Mouse (Mus musculus): ENCODE measurements around the gene Cabp1. TPM values are rescaled to one million over a fixed set of nuclear protein-coding genes. Genes with fewer than 3 reads are reported as not detected.
A peak's percentile ranks its signal among the peaks of the same experiment; 100 is the strongest.

Cabp1 gene
- 1.2 and 1.5 TPM in 2 replicates for polyA plus RNA-seq (2014; fragmentation: Nextera tagmentation; extraction: Ambion mirVana)

DNA sequence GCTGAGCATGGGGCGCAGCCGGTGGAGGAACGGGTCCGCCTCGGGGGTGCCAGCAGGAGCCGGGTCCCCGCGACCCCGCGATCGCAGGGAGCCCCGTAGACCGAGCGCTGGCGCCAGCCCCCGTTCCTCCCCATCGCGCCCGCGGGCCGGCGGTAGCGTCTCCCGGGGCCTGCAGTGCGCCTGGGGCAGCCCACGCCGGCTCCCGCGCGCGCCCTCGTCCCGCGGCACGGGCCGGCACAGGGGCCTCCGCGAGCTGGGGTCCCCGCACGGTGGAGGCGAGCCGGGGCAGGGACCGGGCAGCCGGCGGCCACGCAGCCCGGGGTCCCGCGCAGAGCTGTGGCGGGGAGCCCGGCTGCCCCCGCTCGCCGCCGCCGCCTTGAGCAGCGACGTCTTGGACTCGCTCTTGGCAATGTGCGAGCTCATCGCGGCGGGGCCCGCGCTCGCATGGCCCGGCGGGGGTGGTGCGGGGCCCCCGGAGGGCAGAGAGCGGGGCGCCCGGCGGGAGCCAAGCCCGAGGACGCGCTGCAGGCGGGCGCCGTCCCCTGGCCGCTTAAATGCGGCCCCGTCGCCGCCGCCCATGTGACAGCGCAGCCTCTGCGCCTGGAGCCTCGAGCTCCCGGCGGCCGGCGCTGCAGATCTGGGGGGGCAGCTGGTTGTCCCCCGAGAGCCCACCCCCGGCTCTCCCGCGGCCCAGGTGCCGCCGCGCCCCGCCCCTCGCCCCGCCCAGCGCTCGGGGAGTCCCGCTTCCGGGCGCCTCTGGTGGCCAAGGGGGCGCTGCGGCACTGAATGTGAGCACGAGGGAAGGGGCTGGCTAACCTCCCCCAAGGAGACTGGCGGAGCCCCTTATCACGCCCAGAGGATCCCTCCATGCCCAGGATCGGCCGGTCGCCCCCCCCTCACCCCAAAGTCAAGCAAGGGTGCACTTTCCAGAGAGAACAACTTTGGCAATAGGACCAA lies at the start of gene Cabp1:
Gene Cabp1 (minus strand): TSS at position 713 of the 957 bp plus-strand sequence.
- Histone ChIP-seq H3K27ac (ENCODE audit: low read depth, low read length) (no peak within 1 kb of the TSS), H3K9ac (ENCODE audit: low read length) (peak within 1 kb of the TSS; percentile 63), H3K9me3 (ENCODE audit: control insufficient read depth, low read length) (no peaks in the 10 kb centered on the region), H3K36me3 (ENCODE audit: control insufficient read depth, insufficient read depth, low read length) (no peaks in the 10 kb centered on the region), H3K4me2 (ENCODE audit: low read depth, low read length, severe bottlenecking) (peak within 1 kb of the TSS; percentile 100), H3K27me3 (ENCODE audit: control insufficient read depth, insufficient read depth, low read length) (peaks cover 53% of the 10 kb centered on the region), H3K4me1 (replicated peaks; ENCODE audit: control insufficient read depth, insufficient read depth, low read length) (peaks cover 14% of the 10 kb centered on the region), H3K4me3 (ENCODE audit: low read depth, low read length) (peak within 1 kb of the TSS; percentile 64)
- DNase-seq (ENCODE audit: low spot score) (peak; percentile 88), ATAC-seq (replicated peaks; ENCODE audit: low FRiP score) (peak; percentile 60)
- under 1% methylated on average over 88 of the region's 116 CpGs for WGBS

DNA sequence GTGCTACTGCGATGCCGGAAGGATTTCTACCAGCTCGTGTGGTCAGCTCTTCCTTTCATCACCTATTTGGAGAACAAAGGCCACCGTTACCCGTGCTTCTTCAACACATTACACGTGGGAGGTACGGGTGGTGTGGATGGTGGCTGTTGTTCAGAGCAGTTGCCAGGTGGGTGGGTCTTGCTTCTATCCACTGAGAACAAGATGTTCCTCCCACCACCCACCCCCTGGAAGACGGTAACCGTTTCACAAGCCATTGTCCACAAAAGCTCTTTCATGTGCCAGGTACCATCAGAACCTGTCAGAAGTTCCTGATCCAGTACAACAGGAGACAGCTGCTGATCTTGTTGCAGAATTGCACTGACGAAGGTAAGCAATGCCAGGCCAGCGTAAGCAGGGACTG lies 46.0 kb upstream of the Cabp1 start:
- peaks cover under 1% of the 10 kb centered on the region for H3K27me3 ChIP-seq (ENCODE audit: control insufficient read depth, insufficient read depth, low read length)
- no peak overlapping the region for H3K4me3 ChIP-seq (ENCODE audit: low read depth, low read length)
- no peak for DNase-seq (ENCODE audit: low spot score)
- H3K9ac ChIP-seq (ENCODE audit: low read length) = no peak overlapping the region
- 86% methylated on average over 11 of the region's 11 CpGs for WGBS
- no peak overlapping the region for H3K4me2 ChIP-seq (ENCODE audit: low read depth, low read length, severe bottlenecking)
- peaks cover 22% of the 10 kb centered on the region for H3K36me3 ChIP-seq (ENCODE audit: control insufficient read depth, insufficient read depth, low read length)
- H3K4me1 ChIP-seq (replicated peaks; ENCODE audit: control insufficient read depth, insufficient read depth, low read length) = peaks cover 7% of the 10 kb centered on the region; the same call in 1 of the 2 replicates
- H3K27ac ChIP-seq (ENCODE audit: low read depth, low read length) = no peak overlapping the region
- H3K9me3 ChIP-seq (ENCODE audit: control insufficient read depth, low read length) = no peaks in the 10 kb centered on the region
- ATAC-seq (replicated peaks; ENCODE audit: low FRiP score) = no peak

DNA sequence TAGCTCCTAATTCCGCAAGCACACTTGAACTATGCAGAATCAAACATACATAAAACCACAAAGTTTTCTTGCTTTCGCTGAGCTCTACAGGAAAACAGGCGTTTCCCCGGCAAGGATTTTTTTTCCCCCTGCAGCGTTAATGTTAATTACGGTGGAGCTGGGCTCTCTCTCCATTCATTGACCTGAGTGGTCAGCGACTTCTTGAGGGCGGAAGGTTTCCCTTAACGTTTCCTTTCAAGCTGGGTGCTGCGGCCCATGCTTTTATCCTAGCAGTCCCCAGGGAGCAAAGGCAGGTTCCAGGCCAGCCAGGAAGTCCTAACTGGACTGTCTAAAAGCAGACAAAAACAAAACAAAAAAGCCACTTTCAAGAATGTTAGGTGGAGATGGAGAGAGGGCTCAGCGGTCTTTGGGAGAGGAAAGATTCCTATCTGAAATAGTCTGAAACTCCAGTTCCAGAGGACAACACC lies 44.6 kb upstream of the Cabp1 start:
- Histone ChIP-seq H3K9ac (ENCODE audit: low read length) (peak overlapping the region; percentile 72), H3K4me1 (replicated peaks; ENCODE audit: control insufficient read depth, insufficient read depth, low read length) (peaks cover 9% of the 10 kb centered on the region; the same call in 1 of the 2 replicates), H3K4me2 (ENCODE audit: low read depth, low read length, severe bottlenecking) (peak overlapping the region; percentile 95), H3K9me3 (ENCODE audit: control insufficient read depth, low read length) (no peaks in the 10 kb centered on the region), H3K27ac (ENCODE audit: low read depth, low read length) (no peak overlapping the region), H3K27me3 (ENCODE audit: control insufficient read depth, insufficient read depth, low read length) (peaks cover 8% of the 10 kb centered on the region), H3K36me3 (ENCODE audit: control insufficient read depth, insufficient read depth, low read length) (peaks cover 18% of the 10 kb centered on the region), H3K4me3 (ENCODE audit: low read depth, low read length) (peak overlapping the region; percentile 86)
- 5% methylated on average over 11 of the region's 11 CpGs for WGBS
- no peak for DNase-seq (ENCODE audit: low spot score)
- ATAC-seq (replicated peaks; ENCODE audit: low FRiP score) = no peak

DNA sequence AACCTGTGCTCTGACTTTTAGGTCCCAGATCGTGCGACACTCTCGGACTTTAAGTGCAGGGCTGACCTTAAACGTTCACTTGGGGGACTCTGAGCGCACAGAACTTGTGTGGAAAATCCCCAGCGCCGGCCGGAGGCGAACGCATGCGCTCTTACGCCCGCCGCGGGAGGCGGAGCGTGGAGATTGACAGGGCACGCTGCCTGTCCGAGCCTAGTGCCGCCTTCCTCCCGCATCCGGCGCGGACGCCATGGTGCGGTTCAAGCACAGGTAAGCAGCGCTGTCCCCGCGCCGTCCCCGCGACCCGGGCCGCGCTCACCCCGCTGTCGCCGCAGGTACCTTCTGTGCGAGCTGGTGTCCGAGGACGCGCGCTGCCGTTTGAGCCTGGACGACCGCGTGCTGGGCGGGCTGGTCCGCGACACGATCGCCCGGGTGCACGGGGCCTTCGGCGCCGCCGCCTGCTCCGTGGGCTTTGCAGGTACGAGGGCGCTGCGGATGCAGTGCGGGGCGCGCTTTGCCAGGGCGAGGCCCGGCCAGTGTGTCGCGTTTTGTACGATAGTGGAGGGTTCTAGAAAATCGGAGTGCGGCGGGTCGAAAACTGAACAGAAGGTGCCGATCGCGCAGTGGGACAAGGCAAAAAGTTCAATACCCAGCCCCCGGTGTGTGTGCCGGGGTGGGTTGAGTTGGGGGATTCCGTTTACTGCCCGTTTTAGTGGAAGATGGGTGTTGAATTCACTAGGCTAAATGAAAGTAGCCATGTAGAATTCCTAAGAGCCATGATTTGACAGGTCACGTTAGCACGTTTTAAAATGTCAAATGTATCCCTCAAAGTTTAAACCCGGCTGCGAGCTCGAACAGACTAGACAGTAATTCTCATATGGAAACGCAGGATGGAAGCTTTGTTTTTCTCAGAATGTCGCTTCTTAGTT lies 43.9 kb upstream of the Cabp1 start:
- H3K27ac ChIP-seq (ENCODE audit: low read depth, low read length) = 0 out of 2 replicates have a peak overlapping the region, but pooled peaks have one; percentile 6
- H3K36me3 ChIP-seq (ENCODE audit: control insufficient read depth, insufficient read depth, low read length) = peaks cover 17% of the 10 kb centered on the region
- ATAC-seq (replicated peaks; ENCODE audit: low FRiP score) = peak; percentile 83
- peaks cover 8% of the 10 kb centered on the region for H3K27me3 ChIP-seq (ENCODE audit: control insufficient read depth, insufficient read depth, low read length)
- H3K4me3 ChIP-seq (ENCODE audit: low read depth, low read length) = peak overlapping the region; percentile 86
- peaks cover 9% of the 10 kb centered on the region; the same call in 1 of the 2 replicates for H3K4me1 ChIP-seq (replicated peaks; ENCODE audit: control insufficient read depth, insufficient read depth, low read length)
- H3K9me3 ChIP-seq (ENCODE audit: control insufficient read depth, low read length) = no peaks in the 10 kb centered on the region
- peak overlapping the region; percentile 72 for H3K9ac ChIP-seq (ENCODE audit: low read length)
- WGBS = under 1% methylated on average over 88 of the region's 88 CpGs
- peak; percentile 93 for DNase-seq (ENCODE audit: low spot score)
- peak overlapping the region; percentile 95 for H3K4me2 ChIP-seq (ENCODE audit: low read depth, low read length, severe bottlenecking)

DNA sequence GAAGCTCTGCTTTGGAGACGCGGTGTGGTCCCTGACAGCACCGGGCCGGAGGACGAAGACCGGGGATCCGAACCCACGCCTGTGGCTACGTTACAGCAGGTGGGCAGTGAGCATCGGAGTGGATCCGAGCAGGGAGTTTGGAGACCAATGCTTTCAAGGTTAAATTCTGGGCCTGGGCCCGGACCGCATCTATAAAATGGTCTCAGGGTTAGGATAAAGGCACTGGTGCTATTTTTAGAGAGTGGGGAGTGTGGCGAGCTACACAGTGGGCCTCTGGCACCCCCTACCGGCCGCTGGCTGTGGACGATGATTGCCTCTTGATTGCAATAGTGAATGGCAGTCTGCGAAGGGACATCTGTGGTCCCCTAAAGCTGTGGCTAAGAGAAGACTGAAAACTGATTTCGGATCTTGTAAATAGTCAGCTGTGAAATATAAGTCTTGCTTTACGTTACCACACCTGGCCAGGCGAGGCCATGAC lies 41.6 kb upstream of the Cabp1 start, which contains the start of gene Pop5:
Gene Pop5 (plus strand): TSS at position 51 of the 478 bp plus-strand sequence.
- Histone ChIP-seq H3K4me1 (replicated peaks; ENCODE audit: control insufficient read depth, insufficient read depth, low read length) (peaks cover 9% of the 10 kb centered on the region; the same call in 1 of the 2 replicates), H3K9me3 (ENCODE audit: control insufficient read depth, low read length) (no peaks in the 10 kb centered on the region), H3K9ac (ENCODE audit: low read length) (peak within 1 kb of the TSS; percentile 47), H3K4me2 (ENCODE audit: low read depth, low read length, severe bottlenecking) (peak within 1 kb of the TSS; percentile 74), H3K27me3 (ENCODE audit: control insufficient read depth, insufficient read depth, low read length) (peaks cover 12% of the 10 kb centered on the region), H3K4me3 (ENCODE audit: low read depth, low read length) (peak within 1 kb of the TSS; percentile 42), H3K27ac (ENCODE audit: low read depth, low read length) (0 out of 2 replicates have a peak within 1 kb of the TSS, but pooled peaks have one; percentile 5), H3K36me3 (ENCODE audit: control insufficient read depth, insufficient read depth, low read length) (peaks cover 8% of the 10 kb centered on the region)
- ATAC-seq (replicated peaks; ENCODE audit: low FRiP score) = peak; percentile 70
- peak; percentile 95 for DNase-seq (ENCODE audit: low spot score)
- 2% methylated on average over 21 of the region's 21 CpGs for WGBS

DNA sequence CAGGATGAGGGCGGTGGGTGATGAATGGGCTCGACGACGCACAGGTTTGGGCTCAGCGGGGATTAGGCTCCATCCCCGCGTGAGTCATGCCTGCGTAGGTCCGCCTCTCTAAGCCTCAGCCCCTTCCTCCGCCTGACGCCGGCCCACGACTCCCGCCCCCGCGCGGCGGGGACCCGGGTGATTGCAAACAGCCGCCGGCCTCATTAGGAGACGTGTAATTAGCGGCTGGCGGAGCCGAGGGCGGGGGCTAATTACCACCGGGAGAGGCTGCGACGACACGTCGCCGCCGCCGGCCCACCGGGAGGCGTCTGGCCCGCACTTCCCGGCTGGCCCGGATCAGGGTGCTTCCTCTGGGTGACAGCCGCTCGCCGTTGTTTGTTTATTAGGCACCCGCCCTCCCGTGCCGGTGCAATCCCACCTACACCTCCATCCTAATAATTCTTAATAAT lies 41.2 kb upstream of the Cabp1 start:
- Histone ChIP-seq H3K9ac (ENCODE audit: low read length) (peak overlapping the region; percentile 47), H3K27me3 (ENCODE audit: control insufficient read depth, insufficient read depth, low read length) (peaks cover 12% of the 10 kb centered on the region), H3K36me3 (ENCODE audit: control insufficient read depth, insufficient read depth, low read length) (peaks cover 4% of the 10 kb centered on the region), H3K4me1 (replicated peaks; ENCODE audit: control insufficient read depth, insufficient read depth, low read length) (peaks cover 9% of the 10 kb centered on the region; the same call in 1 of the 2 replicates), H3K27ac (ENCODE audit: low read depth, low read length) (0 out of 2 replicates have a peak overlapping the region, but pooled peaks have one; percentile 5), H3K4me2 (ENCODE audit: low read depth, low read length, severe bottlenecking) (peak overlapping the region; percentile 74), H3K4me3 (ENCODE audit: low read depth, low read length) (peak overlapping the region; percentile 42), H3K9me3 (ENCODE audit: control insufficient read depth, low read length) (no peaks in the 10 kb centered on the region)
- under 1% methylated on average over 45 of the region's 45 CpGs for WGBS
- ATAC-seq (replicated peaks; ENCODE audit: low FRiP score) = peak; percentile 53
- peak; percentile 82 for DNase-seq (ENCODE audit: low spot score)

DNA sequence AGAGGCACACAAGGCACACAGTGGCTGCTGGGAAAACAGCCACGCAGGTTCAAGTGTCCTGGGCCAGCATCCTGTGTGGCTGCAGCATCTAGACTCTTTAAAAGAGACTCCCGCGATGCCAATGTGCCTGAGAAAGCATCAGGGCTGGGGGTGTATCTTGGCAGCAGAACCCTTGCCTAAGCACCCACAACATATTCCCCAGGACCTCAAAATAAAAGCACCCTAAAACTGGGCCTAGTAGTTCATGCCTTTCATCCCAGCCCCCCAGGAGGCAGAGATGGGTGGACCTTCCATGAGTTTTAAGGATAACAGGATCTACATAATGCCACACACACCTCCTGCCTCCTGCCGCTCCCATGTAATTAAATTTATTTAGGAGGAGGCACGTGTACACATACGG lies 40.3 kb upstream of the Cabp1 start:
- Histone ChIP-seq H3K9ac (ENCODE audit: low read length) (no peak overlapping the region), H3K4me3 (ENCODE audit: low read depth, low read length) (no peak overlapping the region), H3K9me3 (ENCODE audit: control insufficient read depth, low read length) (no peaks in the 10 kb centered on the region), H3K27ac (ENCODE audit: low read depth, low read length) (no peak overlapping the region), H3K4me2 (ENCODE audit: low read depth, low read length, severe bottlenecking) (no peak overlapping the region), H3K27me3 (ENCODE audit: control insufficient read depth, insufficient read depth, low read length) (peaks cover 12% of the 10 kb centered on the region), H3K4me1 (replicated peaks; ENCODE audit: control insufficient read depth, insufficient read depth, low read length) (peaks cover 9% of the 10 kb centered on the region; the same call in 1 of the 2 replicates), H3K36me3 (ENCODE audit: control insufficient read depth, insufficient read depth, low read length) (no peaks in the 10 kb centered on the region)
- no peak for ATAC-seq (replicated peaks; ENCODE audit: low FRiP score)
- 32% methylated on average over 6 of the region's 6 CpGs for WGBS
- no peak for DNase-seq (ENCODE audit: low spot score)

Measured in forebrain, embryonic 11.5 days (tissue).